Mouse (Mus musculus): Measurements from ENCODE around the gene Zfp410.

DNA sequence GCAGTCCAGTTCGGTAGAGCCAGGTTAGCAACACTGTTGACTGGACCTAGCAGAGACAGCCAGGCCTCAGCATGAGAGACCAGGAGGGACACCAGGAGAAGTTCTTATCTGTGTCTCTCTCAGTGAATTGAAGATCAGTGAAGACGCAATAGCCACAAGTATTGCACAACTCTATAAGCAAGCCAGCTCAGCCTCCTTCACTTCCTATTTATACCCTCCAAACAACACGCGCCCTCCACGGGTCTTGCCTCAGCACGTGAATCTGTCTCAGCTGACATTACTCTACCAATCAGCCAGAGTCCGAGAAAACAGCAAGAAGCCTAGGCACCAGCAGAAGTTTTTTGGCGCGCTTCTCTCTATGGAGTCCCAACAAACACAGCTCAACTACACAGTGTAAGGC, 41.4 kb upstream of the Zfp410 start:
- TF ChIP-seq CTCF (IDR thresholded peaks at IDR 0.05; ENCODE audit: low read depth) (no peak), EP300 (optimal IDR thresholded peaks at IDR 0.05) (no peak)
